Mouse (Mus musculus): ENCODE results near the gene Gm6020.
"Not testable (repeated sequence)": the region's sequence is repeated elsewhere in the genome, so short reads cannot be mapped to it uniquely, and the experiment has no call there.

Gene Gm6020

DNA sequence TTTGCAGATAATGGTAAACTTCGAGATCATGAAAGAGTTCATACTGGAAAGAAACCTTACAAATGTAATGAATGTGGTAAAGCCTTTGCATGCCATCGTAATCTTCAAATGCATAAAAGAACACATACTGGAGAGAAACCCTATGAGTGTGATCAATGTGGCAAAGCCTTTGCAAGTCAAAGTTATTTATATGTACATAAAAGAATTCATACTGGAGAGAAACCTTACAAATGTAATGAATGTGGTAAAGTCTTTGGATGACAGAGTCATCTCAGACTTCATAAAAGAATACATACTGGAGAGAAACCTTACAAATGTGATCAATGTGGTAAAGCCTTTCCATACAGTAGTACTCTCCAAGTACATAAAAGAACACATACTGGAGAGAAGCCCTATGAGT is at the start of gene Gm6020:
Gm6020 (plus strand) TSS at position 301 of the 400 bp plus-strand sequence.
- not testable (repeated sequence) for DNase-seq (ENCODE audit: low spot score)

DNA sequence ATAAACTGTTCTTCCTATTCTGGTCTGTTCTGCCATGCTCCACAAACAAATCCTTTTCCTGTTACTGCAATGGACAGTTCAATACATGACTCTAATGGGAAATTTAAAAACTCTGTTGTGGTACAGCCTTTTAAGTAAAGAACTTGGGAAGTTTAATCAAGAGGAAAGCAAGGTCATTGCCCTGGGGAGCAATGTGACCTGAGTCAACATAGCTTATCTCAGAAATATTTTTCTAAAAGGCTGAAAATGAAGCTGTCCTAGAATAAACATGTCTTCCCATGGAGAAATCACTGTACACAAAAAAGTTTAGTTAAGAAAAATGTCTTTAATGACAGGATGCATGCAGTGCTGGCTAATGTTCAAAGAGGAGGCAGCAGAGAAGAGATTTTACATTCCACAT is 45.0 kb upstream of the Gm6020 start:
- DNase-seq (ENCODE audit: low spot score): no peak

DNA sequence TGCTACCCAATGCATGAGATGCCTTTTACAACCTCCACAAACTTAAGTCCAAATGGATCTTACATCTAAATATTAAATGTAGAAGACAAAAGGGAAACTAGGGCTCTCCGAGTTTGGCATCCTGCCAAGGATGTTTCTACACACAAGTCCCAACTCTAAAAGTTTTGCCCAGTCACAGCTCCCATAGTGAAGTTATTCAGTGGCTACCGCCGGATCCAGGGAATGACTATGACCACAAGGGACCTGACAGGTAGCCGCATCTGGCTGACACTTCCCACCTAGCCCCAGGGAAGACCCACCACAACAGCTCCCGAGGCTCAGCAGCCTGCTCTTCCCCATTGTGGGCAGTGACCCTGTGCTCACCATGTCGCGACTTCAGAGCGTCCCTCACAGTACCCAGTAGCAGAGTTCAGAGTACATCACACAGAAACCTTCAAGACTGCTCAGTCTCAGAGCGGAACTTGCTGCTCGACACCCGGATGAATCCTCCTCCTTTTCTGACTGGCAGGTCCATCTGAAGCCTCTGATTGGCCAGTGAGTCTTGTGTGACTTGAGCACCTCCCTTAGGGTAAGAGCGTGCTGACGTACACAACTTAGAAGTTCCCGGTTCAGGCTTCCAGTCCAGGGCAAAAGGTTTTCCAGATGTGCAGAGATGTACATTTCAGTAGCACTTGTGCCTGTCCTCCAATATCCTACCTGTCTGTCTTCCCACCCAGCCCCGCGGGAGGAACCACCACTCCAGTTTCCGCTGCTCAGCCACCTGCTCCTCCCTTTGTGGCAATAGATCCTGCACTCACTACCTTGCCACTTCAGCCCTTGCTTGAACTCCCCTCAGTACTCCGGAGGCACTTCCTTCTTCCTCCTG is 43.1 kb upstream of the Gm6020 start, which contains the start of gene Zfp950:
Zfp950 (minus strand) TSS at position 499 of the 865 bp plus-strand sequence.
- peak; percentile 72 for DNase-seq (ENCODE audit: low spot score)

DNA sequence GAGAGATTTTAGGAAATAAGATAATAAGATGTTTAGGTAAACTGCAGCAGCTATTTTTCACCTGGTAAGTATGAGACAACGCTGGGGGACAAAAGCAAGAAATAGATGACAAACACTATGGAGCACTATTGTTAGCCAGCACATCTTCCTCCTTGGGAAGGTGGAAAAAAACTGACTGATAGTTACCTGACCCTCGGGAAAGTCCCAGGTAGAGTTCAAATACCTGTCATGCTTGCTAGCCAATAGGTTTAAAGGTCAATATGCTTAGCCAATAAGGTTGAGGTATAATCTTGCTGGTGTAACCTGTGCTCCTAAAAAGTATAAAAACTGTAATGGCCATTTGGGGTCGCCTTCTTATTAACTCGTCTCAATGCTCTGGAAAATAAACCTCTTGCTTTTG is 42.4 kb upstream of the Gm6020 start:
- DNase-seq (ENCODE audit: low spot score): no peak

DNA sequence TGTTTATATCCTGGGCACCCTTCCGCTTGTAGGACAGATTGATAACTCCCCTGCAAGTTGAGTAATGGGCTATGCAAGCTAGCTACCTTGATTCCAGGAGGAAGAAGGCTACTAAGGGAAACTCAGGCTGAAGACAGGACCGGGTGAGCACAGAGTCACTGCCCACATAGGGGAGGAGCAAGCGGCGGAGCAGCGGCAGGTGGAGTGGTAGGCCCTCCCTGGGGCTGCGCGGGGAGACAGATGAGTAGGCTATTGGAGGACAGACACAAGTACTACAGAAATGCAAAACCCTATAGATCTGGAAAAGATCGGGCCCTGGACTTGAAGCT is 32.4 kb upstream of the Gm6020 start:
- peak; percentile 47 for DNase-seq (ENCODE audit: low spot score)

DNA sequence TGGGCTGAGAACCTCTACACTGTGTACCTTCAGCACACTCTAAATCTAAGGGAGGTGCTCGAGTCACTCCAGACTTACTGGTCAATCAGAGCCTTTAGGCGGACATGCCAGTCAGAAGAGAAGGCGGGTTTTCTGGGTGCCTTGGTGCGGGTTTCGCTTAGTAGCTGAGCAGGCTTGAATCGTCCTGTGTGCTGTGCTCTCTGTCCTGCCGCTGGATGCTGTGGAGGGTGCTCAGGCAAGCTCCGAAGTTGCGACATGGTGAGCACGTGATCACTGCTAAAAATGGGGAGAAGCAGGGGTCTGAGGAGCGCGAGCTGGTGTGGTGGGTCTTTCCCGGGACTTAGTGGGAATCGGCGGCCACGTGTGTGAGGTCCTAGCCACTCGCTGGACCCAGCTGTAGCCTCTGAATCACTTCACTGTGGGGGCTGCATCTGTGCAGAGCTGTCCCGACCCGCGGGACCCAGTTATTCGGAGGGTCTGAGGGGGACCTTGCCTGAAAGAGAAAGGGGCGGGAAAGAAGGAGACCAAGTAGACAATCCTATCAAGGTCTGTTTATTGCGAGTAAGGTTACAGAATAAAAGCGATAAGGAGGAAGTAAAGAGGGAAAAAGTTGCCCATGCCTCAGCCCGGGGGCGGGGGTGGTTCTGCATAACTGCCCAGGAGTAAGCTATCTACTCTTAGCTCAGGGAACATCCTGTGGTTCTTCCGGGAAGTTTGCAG is 31.8 kb upstream of the Gm6020 start:
- peak; percentile 41 for DNase-seq (ENCODE audit: low spot score)

DNA sequence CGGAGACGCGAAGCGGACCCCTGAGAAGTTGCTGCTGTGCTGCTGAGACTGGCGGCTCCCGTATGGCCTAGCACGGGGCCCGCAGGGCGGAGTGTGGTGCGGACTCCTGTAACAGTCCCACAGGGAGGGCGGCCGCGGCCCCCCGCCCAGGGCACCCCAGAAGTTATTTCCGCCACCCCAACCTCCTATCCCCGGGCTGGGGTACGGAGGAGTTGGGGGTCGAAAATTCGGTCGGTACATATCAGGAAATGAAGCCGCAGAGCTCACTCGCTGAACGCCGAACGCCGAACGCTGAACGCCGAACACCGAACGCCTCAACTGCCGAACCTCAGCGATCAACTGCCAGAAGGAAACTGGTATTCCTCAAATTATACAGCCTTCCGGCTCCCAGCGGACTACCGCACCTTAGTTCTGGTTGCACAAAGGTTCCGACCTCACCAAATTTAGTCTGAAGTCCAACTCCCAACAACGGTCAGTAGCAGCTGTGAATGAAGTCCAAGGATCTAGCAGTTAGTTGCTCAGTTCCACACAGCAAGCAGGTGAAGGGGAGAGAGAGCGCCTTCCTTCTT is 7.8 kb upstream of the Gm6020 start, which contains the start of gene Gm7102:
Gm7102 (minus strand) TSS at position 554 of the 569 bp plus-strand sequence.
- DNase-seq (ENCODE audit: low spot score): no peak

DNA sequence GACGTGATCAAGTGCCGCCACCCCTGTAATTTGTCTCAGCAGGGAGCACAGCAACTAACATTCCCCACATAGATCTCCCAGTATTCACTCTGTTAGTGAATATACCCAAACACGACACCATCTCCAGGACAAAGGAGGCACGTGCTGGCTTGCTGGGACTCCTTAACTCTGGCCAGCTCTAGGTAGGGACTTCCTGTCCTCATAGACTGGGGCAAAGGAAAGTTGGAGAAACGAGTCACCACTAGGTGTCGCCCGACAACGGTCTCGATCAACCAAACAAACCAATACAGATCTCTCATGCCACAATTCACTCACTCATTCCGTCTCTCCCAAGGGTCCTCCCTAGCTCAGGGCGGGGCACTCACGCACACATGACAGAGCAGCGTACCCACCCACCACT is 15.6 kb downstream of the Gm6020 start:
- peak; percentile 94 for DNase-seq (ENCODE audit: low spot score)

DNA sequence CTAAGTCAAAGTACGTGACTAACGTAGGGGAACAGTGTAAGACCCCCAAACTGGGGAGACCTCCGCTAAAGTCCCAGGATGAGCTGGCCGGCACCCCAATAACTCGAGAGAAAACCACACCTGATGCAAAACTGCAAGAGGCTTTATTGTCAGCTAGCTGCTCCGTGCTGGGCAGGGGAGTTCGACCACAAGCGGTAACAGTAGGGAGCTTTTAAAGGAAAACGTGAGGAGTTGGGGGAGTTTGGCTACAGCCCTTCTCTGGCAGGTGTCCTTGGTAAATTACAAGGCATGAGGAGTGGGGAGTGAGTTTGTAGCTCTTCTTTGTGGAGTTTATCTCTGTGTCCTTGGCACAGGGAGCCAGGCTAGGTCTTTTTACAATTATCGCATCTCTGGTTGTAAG is 16.1 kb downstream of the Gm6020 start:
- DNase-seq (ENCODE audit: low spot score): peak; percentile 65

DNA sequence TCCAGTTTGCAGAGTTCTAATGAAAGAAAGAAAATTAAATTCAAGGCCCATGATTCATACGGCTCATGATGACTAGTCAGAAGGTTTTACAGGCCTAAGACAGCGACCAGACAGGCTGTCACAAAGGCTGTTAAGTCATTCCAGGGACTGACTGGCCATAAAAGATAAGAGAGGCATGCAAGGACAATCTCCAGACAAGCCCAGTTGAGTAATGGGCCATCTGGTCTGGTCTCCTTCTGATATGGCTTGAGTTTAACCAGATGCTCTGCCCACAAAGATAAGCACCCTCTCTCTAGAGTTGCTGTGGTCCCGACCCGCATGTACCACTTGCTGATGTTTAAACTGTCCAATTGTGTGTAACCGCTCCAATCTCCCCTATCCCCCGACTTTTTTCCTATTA is 23.8 kb downstream of the Gm6020 start:
- not testable (repeated sequence) for DNase-seq (ENCODE audit: low spot score)

DNA sequence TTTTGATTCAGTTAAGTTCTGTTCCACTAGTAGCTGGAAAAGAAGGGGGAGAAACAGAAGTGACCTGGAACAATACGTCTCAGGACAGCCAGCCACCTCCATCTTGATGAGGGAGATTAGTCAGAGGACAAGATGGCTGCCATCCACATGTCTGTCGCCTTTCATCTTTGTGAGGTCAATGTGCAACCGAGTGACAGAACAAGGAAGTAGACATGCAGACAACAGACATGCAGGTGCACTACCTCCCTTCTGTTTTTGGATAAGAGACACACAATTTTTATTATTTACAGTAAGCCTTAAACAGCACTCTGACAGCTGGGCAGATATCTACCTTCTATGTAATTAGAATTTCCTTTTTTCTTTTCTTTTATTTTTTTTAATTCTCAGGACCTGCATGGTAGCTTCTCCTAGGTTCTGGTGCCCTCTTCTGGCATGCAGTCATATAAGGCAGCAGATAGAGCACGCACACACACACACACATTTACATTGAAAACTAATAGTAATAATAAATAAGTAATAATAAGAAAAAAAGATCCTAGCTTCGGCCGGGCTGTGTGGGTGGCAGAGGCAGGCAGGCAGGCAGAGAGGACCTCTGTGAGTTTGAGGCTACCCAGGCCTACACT is 40.1 kb downstream of the Gm6020 start:
- DNase-seq (ENCODE audit: low spot score): peak; percentile 43

DNA sequence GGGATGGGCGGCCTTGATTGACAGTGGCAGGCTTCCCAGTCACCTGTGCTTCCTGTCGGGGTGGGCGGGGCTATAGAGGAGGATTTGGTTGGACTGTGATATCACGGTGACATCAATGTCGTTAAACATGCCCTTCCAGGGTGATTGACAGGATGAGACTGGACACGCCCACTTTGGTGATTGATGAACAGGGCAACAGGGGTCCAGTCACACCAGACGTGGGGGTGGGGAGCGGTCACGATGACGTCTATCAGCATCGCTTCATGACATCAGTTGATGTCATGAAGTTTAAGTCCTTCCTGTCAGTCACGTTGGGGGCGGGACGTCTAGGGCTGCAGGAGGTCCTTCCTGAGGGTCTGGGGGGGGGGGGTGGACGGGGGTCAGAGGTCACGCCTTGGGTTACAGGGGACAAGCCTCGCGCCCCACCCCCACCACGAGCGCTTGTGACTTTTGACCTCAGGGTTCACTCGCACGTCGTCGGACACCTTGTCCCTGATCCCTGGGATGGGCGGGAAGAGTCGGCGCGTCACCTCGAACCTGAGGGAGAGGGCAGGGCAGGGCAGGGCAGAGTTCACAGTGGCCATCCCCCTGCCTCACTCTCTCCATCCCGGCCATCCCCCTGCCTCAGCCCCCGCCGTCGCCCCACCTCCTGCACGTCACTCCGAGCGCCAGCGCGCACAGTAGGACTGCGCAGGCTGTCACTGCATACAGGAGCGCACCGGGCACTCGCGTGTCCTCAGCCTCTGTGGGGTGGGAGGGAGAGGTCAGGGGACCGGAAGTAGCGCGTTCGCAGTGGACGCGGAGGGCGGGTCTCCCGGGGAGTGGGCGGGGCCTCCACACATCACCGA is 41.2 kb downstream of the Gm6020 start:
- peak; percentile 77 for DNase-seq (ENCODE audit: low spot score)

DNA sequence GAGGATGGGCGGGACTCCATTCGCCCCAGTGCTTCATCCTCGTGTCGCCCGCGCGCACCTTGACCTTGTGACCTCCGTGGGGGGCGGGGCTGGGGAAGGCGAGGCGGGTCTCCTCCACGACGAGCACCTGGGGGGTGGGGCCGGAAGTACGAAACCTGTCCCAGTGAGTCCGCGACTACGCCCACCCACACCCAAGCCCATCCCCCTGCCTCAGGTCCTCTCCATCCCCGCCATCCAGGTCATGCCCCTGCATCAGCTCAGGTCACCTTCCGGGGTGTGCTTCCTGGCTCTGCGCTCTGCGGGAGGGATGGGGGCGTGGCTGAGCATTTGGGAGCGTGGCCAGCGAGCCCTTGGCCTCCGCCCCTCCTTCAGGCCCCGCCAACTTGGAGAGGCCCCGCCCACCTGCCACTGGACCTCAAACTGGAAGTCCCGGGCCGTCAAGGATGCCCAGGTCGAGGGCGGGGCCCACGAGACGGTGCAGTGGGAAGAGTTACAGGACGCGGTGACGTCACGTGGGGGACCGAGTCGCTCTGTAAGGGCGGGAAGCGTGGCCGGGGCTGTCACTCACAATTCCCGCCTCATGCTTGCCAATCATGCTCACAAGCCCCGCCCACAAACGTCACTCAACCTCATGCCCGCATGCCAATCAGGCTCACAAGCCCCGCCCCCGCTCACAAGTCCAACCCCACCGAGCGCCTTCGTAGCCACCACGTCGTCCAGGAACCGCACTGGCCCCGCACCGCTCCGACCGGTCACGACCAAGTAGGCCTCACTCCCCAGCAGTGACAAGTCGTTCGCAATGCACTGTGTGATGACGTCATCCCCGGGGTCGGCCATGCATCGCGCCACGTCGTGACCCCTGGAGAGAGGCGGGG is 42.1 kb downstream of the Gm6020 start:
- peak; percentile 99 for DNase-seq (ENCODE audit: low spot score)

DNA sequence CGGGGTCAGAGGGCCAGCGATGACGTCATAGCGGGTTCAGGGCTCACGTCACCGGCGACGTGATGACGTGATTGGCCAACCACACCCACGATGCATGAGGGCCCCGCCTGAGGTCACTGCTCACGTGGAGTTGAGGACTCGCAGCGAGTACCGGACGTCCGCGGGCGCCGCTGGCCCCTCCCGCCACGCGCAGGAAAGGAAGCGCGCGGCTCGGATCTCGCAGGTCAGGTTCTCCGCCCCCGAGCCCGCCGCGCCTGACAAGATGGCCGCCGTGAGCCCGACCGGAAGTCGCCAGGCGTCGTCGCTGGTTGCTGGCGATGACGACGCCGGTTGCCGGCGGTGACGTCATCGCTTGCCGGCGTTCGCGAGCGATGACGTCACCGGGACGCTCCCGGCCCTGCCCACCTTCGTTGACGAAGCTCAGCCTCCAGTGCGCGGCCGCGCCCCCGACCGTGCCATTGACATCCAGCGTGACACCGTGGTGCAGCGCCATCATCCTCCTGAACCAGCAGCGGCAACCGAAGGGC is 42.8 kb downstream of the Gm6020 start:
- peak; percentile 91 for DNase-seq (ENCODE audit: low spot score)

DNA sequence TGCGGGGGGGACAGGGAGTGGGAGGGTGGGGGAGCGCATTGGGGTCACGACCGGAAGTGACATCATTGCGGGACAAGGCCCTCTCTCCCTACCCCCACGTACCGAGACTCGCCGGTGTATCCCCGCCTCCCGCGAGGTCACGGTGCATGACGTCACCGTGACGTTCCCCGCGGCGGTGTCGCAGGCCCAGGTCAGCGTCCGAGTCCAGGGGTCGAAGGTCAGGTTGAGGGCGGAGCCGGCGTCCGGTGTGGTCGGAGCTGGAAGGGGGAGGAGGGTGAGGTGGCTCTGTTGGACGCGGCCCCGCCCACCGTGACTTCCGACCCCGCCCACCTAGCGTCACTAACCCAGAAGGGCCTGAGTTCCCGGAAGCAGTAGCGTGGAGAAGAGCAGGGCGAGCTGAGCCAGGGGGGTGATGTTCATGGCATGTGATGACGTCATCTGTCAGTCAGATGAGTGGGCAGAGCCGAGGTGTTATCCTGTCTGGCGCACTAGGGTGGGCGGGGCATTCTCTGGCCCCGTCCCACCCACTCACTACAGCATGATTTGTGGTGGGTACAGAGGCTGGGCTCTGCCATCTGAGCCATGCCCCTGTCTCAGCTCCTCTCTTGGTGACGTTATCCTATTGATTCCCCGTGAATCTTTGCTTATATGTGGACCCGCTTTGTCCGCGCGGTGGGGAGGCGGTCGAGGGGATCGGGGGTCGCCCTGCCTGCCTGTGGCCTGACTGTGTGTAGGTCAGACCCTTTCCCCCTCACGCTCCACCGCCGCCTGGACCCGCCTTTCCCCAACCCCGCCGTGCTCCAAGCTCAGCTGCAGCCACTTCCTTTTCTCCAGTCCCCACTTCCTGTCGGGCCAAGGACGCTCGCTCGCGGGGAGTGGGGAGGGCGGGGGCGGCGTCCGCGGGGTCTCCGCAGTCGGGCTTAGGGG is 43.5 kb downstream of the Gm6020 start:
- DNase-seq (ENCODE audit: low spot score): peak; percentile 98

DNA sequence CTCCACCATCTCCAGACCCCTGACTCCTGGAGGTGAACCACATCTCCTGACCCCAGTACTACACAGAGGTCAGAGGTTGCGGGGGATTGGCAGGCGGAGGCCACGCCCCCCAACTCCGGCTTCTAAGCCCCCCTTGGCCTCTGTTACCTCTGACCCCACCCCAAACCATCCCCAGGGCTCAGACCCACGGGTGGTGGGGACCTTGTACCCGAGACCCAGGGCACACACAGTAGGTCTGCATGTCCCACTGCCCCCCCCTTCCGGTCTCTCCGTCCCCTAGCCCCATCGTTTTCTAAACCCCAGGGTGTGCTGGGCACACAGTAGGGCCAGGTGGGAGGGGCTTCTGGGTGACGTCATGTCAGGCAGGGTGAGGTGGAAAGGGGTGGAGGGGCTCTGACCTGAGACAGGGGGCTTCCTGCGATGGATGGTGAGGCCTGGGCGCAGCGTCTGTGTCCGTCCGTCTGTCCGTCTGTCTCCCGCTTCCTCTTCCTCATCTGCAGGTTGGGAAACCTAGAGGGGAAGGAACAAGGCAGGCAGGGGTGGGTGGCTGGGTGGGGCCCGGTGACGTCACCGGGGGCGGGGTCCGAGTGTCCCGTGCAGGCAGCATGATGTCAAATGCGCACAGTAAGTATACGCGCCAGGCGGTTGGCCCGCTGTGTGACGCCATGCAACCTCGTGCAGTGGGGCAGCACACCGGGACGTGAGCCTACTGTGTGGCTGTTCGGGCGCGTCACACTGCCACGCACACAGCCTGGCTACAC is 44.4 kb downstream of the Gm6020 start, which contains the start of gene Csf2ra:
Csf2ra (minus strand) TSS at position 489 of the 761 bp plus-strand sequence.
- DNase-seq (ENCODE audit: low spot score): peak; percentile 75
